Mouse (Mus musculus): Measurements from ENCODE around the gene Smtn. TPM values are rescaled to one million over a fixed set of nuclear protein-coding genes. Genes with fewer than 3 reads are reported as not detected.

The Smtn gene
- total RNA-seq, 2 experiments from 2014 or later, result 70.3 to 119 TPM

DNA sequence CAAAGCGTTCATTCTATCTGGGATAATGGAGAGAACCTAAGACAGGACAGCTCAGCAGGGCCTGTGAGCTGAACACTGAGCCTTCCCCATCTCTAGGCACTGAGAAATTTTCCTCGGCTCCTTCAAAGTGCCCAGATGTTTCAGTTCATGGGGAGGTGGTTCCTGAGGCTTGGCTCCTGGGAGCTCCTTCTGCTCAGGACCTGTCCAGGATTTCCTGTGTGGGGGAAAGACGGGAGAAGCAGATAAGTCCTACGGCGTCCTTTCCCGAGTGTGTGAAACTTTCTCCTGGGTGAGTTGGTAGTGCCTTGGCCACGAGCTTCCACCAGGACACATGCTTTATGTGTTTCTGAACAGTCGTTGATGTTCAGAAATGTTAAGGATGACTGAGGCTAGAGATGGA, 29.9 kb upstream of the Smtn start:
- H3K27ac ChIP-seq, result no peak overlapping the region
- DNase-seq, result no peak
- no peak for TF ChIP-seq CTCF (IDR thresholded peaks at IDR 0.05)
- intact Hi-C loops (cut with DNase I), result loop anchor here (5.0 kb wide), 1 partner anchor 33 kb away; no protein-coding TSS in a partner anchor
- no peak overlapping the region for H3K4me3 ChIP-seq

DNA sequence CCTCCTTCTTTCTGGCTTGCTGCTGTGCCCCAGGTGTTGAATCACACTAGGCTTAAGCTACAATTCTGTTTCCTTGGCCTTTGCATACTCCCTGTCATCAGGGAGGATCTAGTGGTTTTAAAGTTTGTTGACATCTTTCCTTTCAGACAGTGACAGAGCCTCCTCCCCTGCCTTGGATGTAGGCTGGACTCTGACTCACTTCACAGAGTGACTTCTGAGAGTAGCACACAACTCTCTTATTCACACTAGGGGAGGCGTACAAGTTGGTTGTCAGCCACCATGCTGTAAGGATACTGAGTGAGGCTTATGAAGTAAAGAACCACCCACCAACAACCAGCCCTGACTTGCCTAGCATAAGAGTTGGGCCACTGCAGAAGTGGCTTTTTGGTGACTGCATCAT, 27.5 kb upstream of the Smtn start:
- Histone ChIP-seq H3K27ac (no peak overlapping the region), H3K4me3 (no peak overlapping the region)
- TF ChIP-seq CTCF (IDR thresholded peaks at IDR 0.05), result no peak
- DNase-seq, result no peak
- intact Hi-C loops (cut with DNase I), result no loop called here

DNA sequence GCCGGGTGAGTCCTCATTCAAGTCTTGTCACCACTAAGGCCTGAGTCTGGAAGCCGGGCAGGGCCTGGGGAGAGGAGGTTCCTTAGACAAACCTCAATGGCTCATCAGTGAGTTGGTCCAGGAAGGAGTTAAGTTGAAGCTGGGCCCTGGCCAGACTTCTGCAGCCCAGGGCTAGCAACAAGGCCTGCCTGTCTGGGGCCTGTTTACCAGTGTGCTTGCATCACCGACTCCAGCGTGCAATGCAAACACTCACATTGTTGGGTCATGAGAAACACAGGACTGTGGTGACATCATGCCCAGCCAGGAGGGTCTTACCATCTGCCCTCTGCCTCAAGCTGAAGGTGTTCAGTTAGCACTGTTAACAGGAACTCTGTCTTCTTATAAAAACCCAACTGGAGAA, 25.6 kb upstream of the Smtn start:
- H3K4me3 ChIP-seq, result no peak overlapping the region
- H3K27ac ChIP-seq, result peak overlapping the region; percentile 12; the same call in 1 of the 2 replicates
- no peak for DNase-seq
- no peak for TF ChIP-seq CTCF (IDR thresholded peaks at IDR 0.05)
- intact Hi-C loops (cut with DNase I), result no loop called here

DNA sequence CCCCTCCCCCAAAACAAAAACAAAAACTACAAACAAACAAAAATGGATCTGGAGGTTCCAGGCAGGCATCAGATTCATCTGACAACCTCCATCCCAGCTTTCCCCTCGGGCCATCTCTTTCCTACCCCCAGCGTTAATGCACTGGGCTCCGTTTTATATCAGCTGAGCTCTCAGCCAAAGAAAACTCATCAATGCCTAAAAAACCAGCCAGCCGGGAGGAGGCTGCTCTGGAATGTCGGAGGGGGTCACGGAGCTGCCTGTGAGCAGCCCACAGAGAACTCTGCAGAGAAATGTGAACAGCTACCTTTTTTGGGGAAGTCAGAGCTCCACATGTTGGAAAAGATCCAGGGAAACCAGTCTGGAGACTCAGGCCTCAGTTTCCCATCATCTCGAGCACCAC, 24.0 kb upstream of the Smtn start:
- no peak for DNase-seq
- H3K4me3 ChIP-seq, result no peak overlapping the region
- no peak for TF ChIP-seq CTCF (IDR thresholded peaks at IDR 0.05)
- peak overlapping the region; percentile 65 for H3K27ac ChIP-seq
- intact Hi-C loops (cut with DNase I), result no loop called here

DNA sequence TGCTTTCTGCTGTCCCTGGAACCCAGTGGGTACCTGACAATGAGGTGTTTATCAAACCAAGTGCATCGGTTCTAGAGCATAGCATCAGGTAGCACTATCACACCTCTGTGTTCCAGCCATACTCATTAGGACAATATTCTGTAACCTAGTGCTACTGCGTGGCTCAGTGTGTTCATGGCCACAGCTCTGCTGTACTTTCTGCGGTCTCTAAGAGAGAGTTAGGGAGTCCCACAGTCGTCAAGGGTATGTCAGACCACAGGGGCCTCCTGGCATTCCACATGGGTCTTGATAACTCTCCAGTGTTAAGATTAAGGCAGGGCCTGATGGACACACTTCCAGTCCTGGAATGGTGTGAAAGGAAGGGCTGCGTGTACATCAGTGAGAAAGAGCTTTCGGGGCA, 23.4 kb upstream of the Smtn start:
- TF ChIP-seq CTCF (IDR thresholded peaks at IDR 0.05), result no peak
- Histone ChIP-seq H3K4me3 (no peak overlapping the region), H3K27ac (peak overlapping the region; percentile 16; the same call in 1 of the 2 replicates)
- DNase-seq, result no peak
- intact Hi-C loops (cut with DNase I), result no loop called here

DNA sequence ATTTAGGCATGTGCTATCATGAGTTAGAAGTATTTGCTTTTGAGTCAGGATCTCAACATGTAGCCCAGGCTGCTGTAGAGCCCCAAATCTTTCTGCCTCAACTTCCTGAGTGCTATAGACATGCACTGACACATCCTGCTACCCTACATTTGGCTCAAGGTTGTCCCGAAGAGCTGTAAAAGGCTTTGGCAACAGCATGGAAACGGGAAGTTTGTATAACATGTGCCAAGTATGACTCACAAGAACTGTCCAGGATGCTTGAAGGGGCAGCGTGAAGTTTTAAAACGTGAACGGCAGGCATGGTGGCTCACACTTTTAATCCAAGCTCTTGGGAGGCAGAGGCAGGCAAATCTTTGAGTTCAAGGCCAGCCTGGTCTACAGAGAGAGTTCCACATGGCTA, 19.8 kb upstream of the Smtn start:
- Histone ChIP-seq H3K27ac (0 out of 2 replicates have a peak overlapping the region, but pooled peaks have one; percentile 16), H3K4me3 (no peak overlapping the region)
- no peak for DNase-seq
- intact Hi-C loops (cut with DNase I), result no loop called here
- no peak for TF ChIP-seq CTCF (IDR thresholded peaks at IDR 0.05)

DNA sequence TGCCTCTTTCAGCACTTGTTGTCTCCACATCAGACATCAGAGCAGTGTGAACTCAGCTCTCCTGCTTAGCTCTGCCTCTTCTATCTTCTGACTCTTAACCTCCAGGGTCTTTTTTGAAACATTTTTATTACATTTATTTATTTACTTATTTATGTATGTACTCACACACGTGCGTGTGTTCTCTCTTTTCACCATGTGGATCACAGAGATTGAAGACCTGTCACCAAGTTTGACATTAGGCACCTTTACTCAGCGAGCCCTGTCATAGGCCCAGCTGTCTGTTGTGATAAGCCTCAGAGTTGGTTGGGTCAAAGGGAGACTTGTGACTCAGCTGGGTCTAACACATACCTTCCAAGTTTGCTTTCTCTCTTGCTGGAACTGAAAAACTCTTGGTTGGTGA, 17.4 kb upstream of the Smtn start:
- no peak overlapping the region for H3K27ac ChIP-seq
- no peak overlapping the region for H3K4me3 ChIP-seq
- no peak for TF ChIP-seq CTCF (IDR thresholded peaks at IDR 0.05)
- DNase-seq, result no peak
- intact Hi-C loops (cut with DNase I), result no loop called here

DNA sequence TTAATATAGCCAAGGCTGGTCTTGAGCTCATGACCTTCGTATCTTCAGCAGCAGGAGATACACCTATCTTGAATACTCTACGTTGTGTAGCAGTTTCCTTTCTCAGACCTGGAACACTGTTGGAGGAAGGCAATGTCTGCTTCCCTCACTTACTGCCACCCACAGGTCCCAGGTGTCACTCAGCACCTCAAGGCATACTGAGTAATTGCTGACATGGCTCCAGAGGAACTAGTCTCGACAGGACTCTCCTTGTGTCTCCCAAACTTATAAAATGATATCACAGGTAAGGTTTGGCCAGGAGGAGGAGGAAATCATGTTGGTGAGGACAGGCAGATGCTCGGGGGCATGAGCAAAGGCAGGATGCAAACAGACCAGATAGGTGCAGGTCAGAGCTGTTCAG, 14.6 kb upstream of the Smtn start:
- no peak overlapping the region for H3K27ac ChIP-seq
- DNase-seq, result no peak
- no peak overlapping the region for H3K4me3 ChIP-seq
- TF ChIP-seq CTCF (IDR thresholded peaks at IDR 0.05), result no peak
- intact Hi-C loops (cut with DNase I), result no loop called here

DNA sequence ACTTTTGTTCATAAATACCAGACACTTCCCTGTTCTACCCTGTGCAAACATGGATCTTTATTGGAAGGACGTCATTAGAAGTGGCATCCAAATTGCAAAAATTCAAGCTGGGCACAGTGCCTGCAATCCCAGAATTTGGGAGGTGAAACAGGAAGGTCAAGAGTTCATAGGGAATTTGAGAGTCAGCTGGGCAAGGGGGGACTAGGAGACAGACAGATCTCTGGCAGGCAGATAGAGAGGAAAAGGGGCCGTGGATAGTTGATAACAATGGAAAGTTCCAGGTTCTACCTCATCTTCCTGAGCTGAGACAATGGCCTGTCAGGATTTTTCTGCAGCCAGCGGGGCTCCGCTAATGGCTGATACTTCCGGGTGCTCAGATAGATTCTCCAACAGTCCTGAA, 9.4 kb upstream of the Smtn start:
- peak overlapping the region; percentile 28; the same call in 1 of the 2 replicates for H3K27ac ChIP-seq
- no peak for TF ChIP-seq CTCF (IDR thresholded peaks at IDR 0.05)
- no peak overlapping the region for H3K4me3 ChIP-seq
- intact Hi-C loops (cut with DNase I), result no loop called here
- DNase-seq, result no peak

DNA sequence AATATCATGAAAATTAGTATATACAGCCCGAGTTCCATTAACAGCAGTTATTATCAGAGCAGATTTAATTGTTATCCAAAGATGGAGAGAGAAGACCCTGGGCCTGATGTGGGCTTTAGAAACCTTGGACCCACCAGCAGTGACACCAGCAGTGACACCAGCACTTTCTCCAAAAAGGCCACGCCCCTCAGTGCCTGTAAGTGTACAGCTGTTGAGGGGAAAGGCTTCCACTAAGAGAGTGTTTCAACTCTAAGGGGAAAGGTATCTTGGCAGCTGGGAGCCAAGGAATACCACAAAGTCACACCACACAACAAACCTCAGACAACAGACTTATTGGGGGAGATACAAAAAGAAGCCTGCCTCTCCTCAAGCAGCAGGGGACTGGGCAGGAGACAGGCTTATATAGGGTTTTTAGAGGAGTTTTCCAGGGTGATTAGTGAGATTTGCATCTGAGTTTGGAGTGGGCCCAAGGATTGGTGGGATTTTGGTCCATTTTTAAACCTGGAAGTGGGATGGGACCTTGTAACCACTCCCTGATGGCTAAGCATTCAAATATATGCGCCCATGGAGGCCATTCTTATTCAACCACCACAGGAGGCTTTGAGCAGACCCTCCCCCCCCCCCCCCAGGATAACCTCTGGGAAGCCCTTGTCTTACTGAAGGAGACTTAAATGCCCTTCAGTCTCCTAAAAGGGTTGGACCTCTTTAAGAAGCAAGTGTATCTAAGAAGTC, 8.3 kb upstream of the Smtn start:
- TF ChIP-seq CTCF (IDR thresholded peaks at IDR 0.05), result no peak
- intact Hi-C loops (cut with DNase I), result no loop called here
- Histone ChIP-seq H3K27ac (no peak overlapping the region), H3K4me3 (no peak overlapping the region)
- DNase-seq, result no peak

DNA sequence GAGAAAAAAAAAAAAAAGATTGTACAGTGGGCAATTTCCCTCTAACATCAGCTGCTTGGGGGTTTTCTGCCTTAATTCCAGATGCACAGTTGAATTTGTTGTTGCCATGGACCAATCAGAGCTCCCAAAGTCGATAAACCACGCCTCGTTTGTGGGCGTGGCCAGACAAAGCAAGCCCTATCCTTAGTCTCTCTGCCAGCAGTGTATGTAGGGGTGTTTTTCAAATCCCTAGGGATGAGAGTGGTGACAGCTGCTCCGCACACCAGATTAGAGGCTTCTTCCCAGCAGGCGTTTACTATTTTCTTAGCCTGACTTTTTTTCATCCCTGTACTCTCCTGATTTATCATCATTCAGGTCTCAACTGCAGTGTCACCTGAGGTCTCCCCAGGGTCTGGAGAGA, 7.6 kb upstream of the Smtn start:
- Histone ChIP-seq H3K27ac (no peak overlapping the region), H3K4me3 (no peak overlapping the region)
- TF ChIP-seq CTCF (IDR thresholded peaks at IDR 0.05), result no peak
- intact Hi-C loops (cut with DNase I), result no loop called here
- no peak for DNase-seq

DNA sequence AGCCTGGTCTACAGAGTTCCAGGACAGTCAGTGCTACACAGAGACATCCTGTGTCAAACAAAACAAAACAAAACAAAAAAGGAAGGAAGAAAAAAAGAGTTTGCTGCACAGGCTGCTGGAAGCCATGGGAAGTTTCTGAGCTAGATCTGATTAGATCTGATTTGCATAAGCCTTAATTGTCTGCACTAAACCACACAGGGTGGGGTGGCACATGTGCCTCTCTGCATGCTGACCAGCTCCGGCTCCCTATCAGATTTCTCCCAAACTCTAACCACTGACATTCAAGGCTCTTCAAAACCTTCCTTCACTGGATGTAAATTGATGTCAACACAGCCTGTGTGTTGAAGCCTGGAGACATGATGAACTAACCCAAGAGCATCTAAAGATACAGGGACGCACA, 6.6 kb upstream of the Smtn start:
- no peak for DNase-seq
- Histone ChIP-seq H3K4me3 (no peak overlapping the region), H3K27ac (peak overlapping the region; percentile 81; the same call in 1 of the 2 replicates)
- intact Hi-C loops (cut with DNase I), result no loop called here
- TF ChIP-seq CTCF (IDR thresholded peaks at IDR 0.05), result no peak

DNA sequence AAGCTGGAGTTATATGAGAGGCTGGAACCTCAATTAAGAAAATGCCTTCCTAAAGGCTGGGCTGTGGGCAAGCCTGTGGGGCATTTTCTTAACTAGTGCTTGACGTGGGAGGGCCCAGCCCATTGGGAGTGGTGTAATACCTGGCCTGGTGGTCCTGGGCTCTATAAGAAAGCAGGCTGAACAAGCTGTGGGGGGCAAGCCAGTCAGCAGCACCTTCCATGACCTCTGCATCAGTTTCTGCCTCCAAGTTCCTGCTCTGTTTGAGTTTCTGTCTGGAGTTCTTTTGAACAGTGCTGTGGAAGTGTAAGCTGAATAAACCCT, 5.8 kb upstream of the Smtn start:
- intact Hi-C loops (cut with DNase I), result no loop called here
- peak overlapping the region; percentile 32; the same call in 1 of the 2 replicates for H3K4me3 ChIP-seq
- DNase-seq, result peak; percentile 15
- TF ChIP-seq CTCF (IDR thresholded peaks at IDR 0.05), result no peak
- H3K27ac ChIP-seq, result peak overlapping the region; percentile 81

DNA sequence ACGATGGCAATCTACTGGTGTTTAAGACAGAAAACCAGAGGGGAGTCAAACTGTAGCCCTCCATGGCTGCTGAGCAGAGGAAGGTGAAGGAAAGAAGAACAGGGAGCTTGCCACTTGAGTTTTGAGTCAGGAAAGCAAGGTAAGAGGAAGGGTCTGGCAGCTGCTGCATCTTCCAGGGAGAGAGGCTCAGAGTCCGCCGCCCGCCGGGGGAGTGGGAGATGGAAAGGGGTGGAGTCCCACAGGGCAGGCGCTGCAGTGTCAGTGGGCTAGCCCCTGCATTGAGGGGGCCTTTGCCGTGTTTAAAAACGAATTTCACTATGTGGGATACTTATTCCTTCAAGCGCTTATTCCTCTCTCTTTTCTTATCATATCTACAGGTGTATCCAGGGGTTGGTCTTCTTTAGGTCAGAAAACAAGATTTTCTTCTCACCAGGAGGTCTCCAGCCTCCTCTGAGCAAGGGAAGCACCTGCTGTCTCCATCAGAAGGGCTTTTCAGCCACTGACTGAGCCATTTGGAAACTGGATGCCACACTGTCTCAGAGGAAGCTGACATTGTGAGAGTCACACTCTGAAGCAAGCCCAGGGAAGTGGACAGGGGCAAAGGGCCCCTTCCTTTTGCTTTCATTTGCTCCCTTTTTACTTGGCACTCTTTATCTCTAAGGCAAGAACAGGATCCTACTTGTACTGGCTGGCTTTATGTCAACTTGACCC, 5.3 kb upstream of the Smtn start:
- intact Hi-C loops (cut with DNase I), result no loop called here
- Histone ChIP-seq H3K4me3 (peak overlapping the region; percentile 53), H3K27ac (peak overlapping the region; percentile 81)
- DNase-seq, result no peak
- TF ChIP-seq CTCF (IDR thresholded peaks at IDR 0.05), result no peak

All from gastrocnemius, adult 2 months (tissue).